Mouse (Mus musculus) kidney, postnatal 0 days (tissue): Measurements from ENCODE around the gene Cbfa2t2. TPM values are rescaled to one million over a fixed set of nuclear protein-coding genes. Genes with fewer than 3 reads are reported as not detected.
A peak's percentile ranks its signal among the peaks of the same experiment; 100 is the strongest.

Experiments used
- ATAC-seq: fragments of 200-750 bp; cut with Nextera tagmentation; replicated peaks from 2 replicates; pipeline ENCODE4 v1.8.0; 2017; ENCODE audit warnings: low read depth, moderate number of reproducible peaks, moderate TSS enrichment, moderate library complexity; ENCODE audit not compliant: low FRiP score
- DNase-seq: peaks from one replicate; pipeline ENCODE4 v3.0.0-alpha.2; 2016; ENCODE audit warnings: low spot score
- H3K27ac ChIP-seq: fragments of 300-500 bp; sonication (generic); 2 replicates; pipeline ENCODE4 v1.5.1; 2014; ENCODE audit warnings: mild to moderate bottlenecking
- H3K27me3 ChIP-seq: fragments of 300-500 bp; sonication (generic); 2 replicates; pipeline ENCODE4 v1.6.1; 2014; ENCODE audit warnings: low read length, mixed read lengths; ENCODE audit not compliant: insufficient read depth
- H3K36me3 ChIP-seq: fragments of 300-500 bp; sonication (generic); 2 replicates; pipeline ENCODE4 v1.6.1; 2014; ENCODE audit warnings: low read length, mixed read lengths; ENCODE audit not compliant: insufficient read depth
- H3K4me1 ChIP-seq: fragments of 300-500 bp; sonication (generic); replicated peaks from 2 replicates; pipeline ENCODE4 v1.6.1; 2014; ENCODE audit warnings: antibody characterized with exemption, low read length, mixed read lengths; ENCODE audit not compliant: insufficient read depth
- H3K4me2 ChIP-seq: fragments of 300-500 bp; sonication (generic); 2 replicates; pipeline ENCODE4 v1.6.1; 2014; ENCODE audit warnings: mild to moderate bottlenecking, low read length, moderate library complexity, mixed read lengths
- H3K4me3 ChIP-seq: fragments of 300-500 bp; sonication (generic); replicated peaks from 2 replicates; pipeline ENCODE4 v1.5.1; 2014; ENCODE audit warnings: low read depth, low read length
- H3K9ac ChIP-seq: fragments of 300-500 bp; sonication (generic); 2 replicates; pipeline ENCODE4 v1.6.1; 2014; ENCODE audit warnings: low read depth, low read length
- H3K9me3 ChIP-seq: fragments of 300-500 bp; sonication (generic); replicated peaks from 2 replicates; pipeline ENCODE4 v1.6.1; 2016; ENCODE audit warnings: low read length, inconsistent platforms, mixed read lengths
- CTCF ChIP-seq: IDR thresholded peaks from 2 replicates; pipeline ENCODE4 v1.5.1; 2016; ENCODE audit warnings: antibody characterized with exemption, low read depth, mild to moderate bottlenecking, moderate library complexity
- WGBS: fragments of 180-500 bp; shearing (Covaris S2); extraction: QIAGEN DNeasy Blood & Tissue Kit; methylation state at CpG from one replicate; pipeline ENCODE4 v1.1.7; 2014; 5-methylcytosine and 5-hydroxymethylcytosine counted together
- polyA plus RNA-seq: library from polyadenylated mRNA; unstranded; fragments of >200 nt; fragmentation: Nextera tagmentation; extraction: Ambion mirVana; gene quantifications from 2 replicates; pipeline ENCODE4 v1.2.1, GENCODE M21; 2015

Gene Cbfa2t2
- polyA plus RNA-seq, 1 experiment from 2014 or later: 23.6 TPM

- H3K9me3 ChIP-seq: no peaks in the 10 kb centered on the region
- no peak for TF ChIP-seq CTCF
- H3K4me2 ChIP-seq: no peak overlapping the region
- ATAC-seq: no peak
- no peaks in the 10 kb centered on the region for H3K27me3 ChIP-seq
- H3K36me3 ChIP-seq: peaks cover 14% of the 10 kb centered on the region; the same call in 1 of the 2 replicates
- no peak overlapping the region for H3K4me3 ChIP-seq
- no peak overlapping the region for H3K9ac ChIP-seq
- no peak for DNase-seq
- no peaks in the 10 kb centered on the region for H3K4me1 ChIP-seq
- no peak overlapping the region for H3K27ac ChIP-seq
- WGBS: 64% methylated on average over 2 of the region's 2 CpGs
Measured at GRCm38 (mm10) chr2:154507076-154507475, 70.8 kb downstream of the Cbfa2t2 start.

GRCm38 (mm10) chr2:154507566-154508283 is 71.4 kb downstream of the Cbfa2t2 start:
- Histone ChIP-seq H3K27ac (no peak overlapping the region), H3K9ac (0 out of 2 replicates have a peak overlapping the region, but pooled peaks have one; percentile 4), H3K4me1 (no peaks in the 10 kb centered on the region), H3K4me3 (no peak overlapping the region), H3K36me3 (peaks cover 14% of the 10 kb centered on the region; the same call in 1 of the 2 replicates), H3K9me3 (no peaks in the 10 kb centered on the region), H3K27me3 (no peaks in the 10 kb centered on the region), H3K4me2 (no peak overlapping the region)
- WGBS: 68% methylated on average over 9 of the region's 9 CpGs
- DNase-seq: peak; percentile 8
- TF ChIP-seq CTCF: peak; percentile 61
- ATAC-seq: no peak; the same call in 1 of the 2 replicates

- no peak for DNase-seq
- Histone ChIP-seq H3K4me1 (no peaks in the 10 kb centered on the region), H3K9ac (no peak overlapping the region), H3K9me3 (no peaks in the 10 kb centered on the region), H3K27me3 (no peaks in the 10 kb centered on the region), H3K4me2 (no peak overlapping the region), H3K36me3 (peaks cover 14% of the 10 kb centered on the region; the same call in 1 of the 2 replicates), H3K4me3 (no peak overlapping the region), H3K27ac (no peak overlapping the region)
- WGBS: 75% methylated on average over 4 of the region's 4 CpGs
- TF ChIP-seq CTCF: no peak
- no peak for ATAC-seq
Measured at GRCm38 (mm10) chr2:154508450-154508849, 72.2 kb downstream of the Cbfa2t2 start.

- TF ChIP-seq CTCF: no peak
- no peak for ATAC-seq
Measured at GRCm38 (mm10) chr2:154510141-154510540, 73.9 kb downstream of the Cbfa2t2 start.

GRCm38 (mm10) chr2:154516944-154517343 is 80.7 kb downstream of the Cbfa2t2 start:
- Histone ChIP-seq H3K9ac (no peak overlapping the region), H3K4me3 (no peak overlapping the region), H3K4me1 (no peaks in the 10 kb centered on the region), H3K36me3 (peaks cover 4% of the 10 kb centered on the region; the same call in 1 of the 2 replicates), H3K4me2 (no peak overlapping the region), H3K9me3 (no peaks in the 10 kb centered on the region), H3K27ac (no peak overlapping the region), H3K27me3 (no peaks in the 10 kb centered on the region)
- WGBS: 74% methylated on average over 3 of the region's 3 CpGs
- no peak for TF ChIP-seq CTCF
- ATAC-seq (no peak), DNase-seq (no peak)

More at GRCm38 (mm10) chr2:154510141-154510540, 73.9 kb downstream of the Cbfa2t2 start:
- Histone ChIP-seq H3K36me3 (peaks cover 14% of the 10 kb centered on the region; the same call in 1 of the 2 replicates), H3K4me2 (no peak overlapping the region), H3K4me1 (no peaks in the 10 kb centered on the region), H3K9ac (no peak overlapping the region), H3K9me3 (no peaks in the 10 kb centered on the region), H3K27ac (no peak overlapping the region), H3K4me3 (no peak overlapping the region), H3K27me3 (no peaks in the 10 kb centered on the region)
- DNase-seq: no peak
- 92% methylated on average over 3 of the region's 3 CpGs for WGBS

- Histone ChIP-seq H3K4me1 (no peaks in the 10 kb centered on the region), H3K9me3 (no peaks in the 10 kb centered on the region), H3K4me2 (no peak overlapping the region), H3K36me3 (peaks cover 7% of the 10 kb centered on the region; the same call in 1 of the 2 replicates), H3K9ac (no peak overlapping the region), H3K4me3 (no peak overlapping the region), H3K27ac (no peak overlapping the region), H3K27me3 (no peaks in the 10 kb centered on the region)
- TF ChIP-seq CTCF: no peak
- WGBS: 95% methylated on average over 5 of the region's 5 CpGs
- ATAC-seq (no peak), DNase-seq (no peak)
Measured at GRCm38 (mm10) chr2:154517424-154517823, 81.1 kb downstream of the Cbfa2t2 start.
